ENCODE assay signal across 12 mouse cellular contexts in genomic region chr2:71019277-71019676, GRCm38 (mm10). TPM values are rescaled to one million over a fixed set of nuclear protein-coding genes. Genes with fewer than 3 reads are reported as not detected.
DNase-seq lines count a peak whose midpoint lies in the region; ATAC-seq and TF ChIP-seq lines count a peak whose summit lies in the region.
"Had no signal": no experiment of that assay in that cellular context is flagged by ENCODE, and none has a peak within 500 bp of the region (broad histone marks: within the 10 kb centered on the region; RNA-seq: fewer than 3 reads in every experiment).

No protein-coding gene starts in this region.

- H3K36me3 ChIP-seq in heart, embryonic 12.5 days = no peaks in the 10 kb centered on the region
- peaks cover 4% of the 10 kb centered on the region; the same call in 1 of the 2 replicates for H3K36me3 ChIP-seq in kidney, embryonic 15.5 days

- H3K27me3 ChIP-seq in cerebellum, adult 2 months (ENCODE audit: control insufficient read depth, insufficient read depth, low read length) = no peaks in the 10 kb centered on the region
- H3K27me3 ChIP-seq in heart, embryonic 12.5 days (replicated peaks) = no peaks in the 10 kb centered on the region
- no peaks in the 10 kb centered on the region for H3K27me3 ChIP-seq in kidney, embryonic 15.5 days

- DNase-seq in cerebellum, adult 2 months = peak; percentile 29 to 40
- DNase-seq in cerebellum, adult 9-11 months = no peak
- DNase-seq in heart, adult 8-10 months (ENCODE audit: low spot score) = no peak
- DNase-seq in brain, embryonic 14.5 days (ENCODE audit: low read depth) = peak; percentile 85
- DNase-seq in heart, postnatal 10 days = peak; percentile 46 to 53
- DNase-seq in thymus, postnatal 4 days = no peak
- DNase-seq: adrenal gland, adult 2 months; kidney, adult 9 months; lung, adult 2 months; right cerebral cortex, postnatal 25 days had no signal

- H3K4me3 ChIP-seq in cerebellum, adult 2 months (replicated peaks; ENCODE audit: insufficient read depth, low read depth, low read length) = no peak overlapping the region
- no peak overlapping the region for H3K4me3 ChIP-seq in heart, embryonic 12.5 days
- H3K4me3 ChIP-seq in kidney, embryonic 15.5 days (replicated peaks) = no peak overlapping the region

- no peak overlapping the region for H3K9ac ChIP-seq in heart, embryonic 12.5 days
- H3K9ac ChIP-seq in kidney, embryonic 15.5 days = no peak overlapping the region

- no peaks in the 10 kb centered on the region for H3K9me3 ChIP-seq in heart, embryonic 12.5 days (replicated peaks)
- no peaks in the 10 kb centered on the region for H3K9me3 ChIP-seq in kidney, embryonic 15.5 days (replicated peaks)

- intact Hi-C loops in heart, postnatal 10 days (cut with DNase I) = no loop called here

- TF ChIP-seq CTCF in cerebellum, adult 2 months (IDR thresholded peaks at IDR 0.05; ENCODE audit: borderline replicate concordance, insufficient read depth, low read depth, low read length) = no peak
- TF ChIP-seq CTCF in brain, embryonic 14.5 days (IDR thresholded peaks at IDR 0.05; ENCODE audit: borderline replicate concordance, extremely low read depth, insufficient read depth, insufficient read length) = no peak

- 23% methylated on average over 9 of the region's 9 CpGs for WGBS in cerebellum, adult 2 months
- WGBS in heart, embryonic 12.5 days = 54% methylated on average over 9 of the region's 9 CpGs
- WGBS in kidney, embryonic 15.5 days = 57% methylated on average over 9 of the region's 9 CpGs

- ATAC-seq in heart, embryonic 12.5 days (ENCODE audit: insufficient number of reproducible peaks, low FRiP score) = no peak
- no peak for ATAC-seq in kidney, embryonic 15.5 days (replicated peaks; ENCODE audit: low FRiP score)

- no peak overlapping the region for H3K4me2 ChIP-seq in heart, embryonic 12.5 days
- no peak overlapping the region for H3K4me2 ChIP-seq in kidney, embryonic 15.5 days

- no peak overlapping the region for H3K27ac ChIP-seq in cerebellum, adult 2 months (ENCODE audit: insufficient read depth, low read length)
- peak overlapping the region; percentile 85 for H3K27ac ChIP-seq in heart, embryonic 12.5 days (ENCODE audit: poor library complexity, severe bottlenecking)
- H3K27ac ChIP-seq in kidney, embryonic 15.5 days = no peak overlapping the region

- H3K4me1 ChIP-seq in cerebellum, adult 2 months (ENCODE audit: control insufficient read depth, insufficient read depth, low read length) = peaks cover 4% of the 10 kb centered on the region
- peaks cover 14% of the 10 kb centered on the region for H3K4me1 ChIP-seq in heart, embryonic 12.5 days (replicated peaks)
- H3K4me1 ChIP-seq in kidney, embryonic 15.5 days = no peaks in the 10 kb centered on the region

- no peak for TF ChIP-seq POLR2A in cerebellum, adult 2 months (IDR thresholded peaks at IDR 0.05; ENCODE audit: borderline replicate concordance, insufficient read depth, low read length)
- TF ChIP-seq POLR2A in brain, embryonic 14.5 days (IDR thresholded peaks at IDR 0.05; ENCODE audit: borderline replicate concordance, extremely low read depth, insufficient read depth, insufficient read length, poor library complexity, severe bottlenecking) = no peak

RNA-seq across cellular contexts. Expression of gene Dcaf17, which starts 35.9 kb away (rescaled TPM):
- 7.4 and 9.2 TPM in 2 replicates for polyA plus RNA-seq in cerebellum, adult 2 months (2012; rRNA removed)
- polyA plus RNA-seq in heart, embryonic 12.5 days (2016; fragmentation: Nextera tagmentation; extraction: Ambion mirVana) = 18.9 and 19.5 TPM in 2 replicates
- 1 to 10 TPM; 3.5 to 5.3 (median 4.3) TPM for total RNA-seq in heart, adult 8-10 months (2022)
- polyA plus RNA-seq in brain, embryonic 14.5 days (2012; rRNA removed) = 10.0 and 11.2 TPM in 2 replicates
- total RNA-seq in heart, postnatal 10 days (2021) = 1 to 10 TPM; 6.0 to 6.9 TPM
- polyA plus RNA-seq in kidney, embryonic 15.5 days (2015; fragmentation: Nextera tagmentation; extraction: Ambion mirVana) = 33.2 and 35.8 TPM in 2 replicates

RNA-seq across cellular contexts. Expression of gene Mettl8, which starts 36.1 kb away (rescaled TPM):
- polyA plus RNA-seq in cerebellum, adult 2 months (2012; rRNA removed) = 13.9 and 14.6 TPM in 2 replicates
- 11.6 and 13.3 TPM in 2 replicates for polyA plus RNA-seq in heart, embryonic 12.5 days (2016; fragmentation: Nextera tagmentation; extraction: Ambion mirVana)
- 1 to 10 TPM; 4.0 to 6.1 (median 5.8) TPM for total RNA-seq in heart, adult 8-10 months (2022)
- polyA plus RNA-seq in brain, embryonic 14.5 days (2012; rRNA removed) = 11.8 and 13.2 TPM in 2 replicates
- 1 to 10 TPM; 4.6 to 5.1 TPM for total RNA-seq in heart, postnatal 10 days (2021)
- 17.5 and 19.5 TPM in 2 replicates for polyA plus RNA-seq in kidney, embryonic 15.5 days (2015; fragmentation: Nextera tagmentation; extraction: Ambion mirVana)

Comparison
In these comparisons a context has a peak if more than half of its experiments do, and no peak if none do; other contexts are left out.
1. DNase-seq: peak in cerebellum, adult 2 months (2 of 2), brain, embryonic 14.5 days (single experiment) and heart, postnatal 10 days (2 of 2); none in cerebellum, adult 9-11 months (single experiment), heart, adult 8-10 months (single experiment) and thymus, postnatal 4 days (single experiment).